In genomic region chr5:24709962-24710361, GRCm38 (mm10) we compare ENCODE assay signal across 8 mouse cellular contexts.
DNase-seq lines count a peak whose midpoint lies in the region.

No protein-coding gene starts in this region.

- peak; percentile 16 for DNase-seq in cerebellum, adult 9-10 months
- no peak for DNase-seq in cerebellum, adult 11 months
- DNase-seq in kidney, postnatal 10 days, result peak; percentile 80
- no peak for DNase-seq in kidney, adult 18-20 months
- peak; percentile 74 for DNase-seq in testis, postnatal 10 days (ENCODE audit: low spot score)
- no peak for DNase-seq in testis, postnatal 14 days (ENCODE audit: low spot score)
- DNase-seq in skeletal muscle tissue, adult 2 months (ENCODE audit: low read depth, low spot score), result peak; percentile 38
- no peak for DNase-seq in frontal cortex, postnatal 14 days (ENCODE audit: low spot score in 2 of 2)

Comparison
In these comparisons a context has a peak if more than half of its experiments do, and no peak if none do; other contexts are left out.
1. DNase-seq: peak in cerebellum, adult 9-10 months (single experiment), kidney, postnatal 10 days (single experiment), testis, postnatal 10 days (single experiment) and skeletal muscle tissue, adult 2 months (single experiment); none in cerebellum, adult 11 months (single experiment), kidney, adult 18-20 months (single experiment), testis, postnatal 14 days (single experiment) and frontal cortex, postnatal 14 days (0 of 2).